Mouse (Mus musculus): ENCODE results near the gene Fkbp2.
"Not testable (repeated sequence)": the region's sequence is repeated elsewhere in the genome, so short reads cannot be mapped to it uniquely, and the experiment has no call there.

The Fkbp2 gene

DNA sequence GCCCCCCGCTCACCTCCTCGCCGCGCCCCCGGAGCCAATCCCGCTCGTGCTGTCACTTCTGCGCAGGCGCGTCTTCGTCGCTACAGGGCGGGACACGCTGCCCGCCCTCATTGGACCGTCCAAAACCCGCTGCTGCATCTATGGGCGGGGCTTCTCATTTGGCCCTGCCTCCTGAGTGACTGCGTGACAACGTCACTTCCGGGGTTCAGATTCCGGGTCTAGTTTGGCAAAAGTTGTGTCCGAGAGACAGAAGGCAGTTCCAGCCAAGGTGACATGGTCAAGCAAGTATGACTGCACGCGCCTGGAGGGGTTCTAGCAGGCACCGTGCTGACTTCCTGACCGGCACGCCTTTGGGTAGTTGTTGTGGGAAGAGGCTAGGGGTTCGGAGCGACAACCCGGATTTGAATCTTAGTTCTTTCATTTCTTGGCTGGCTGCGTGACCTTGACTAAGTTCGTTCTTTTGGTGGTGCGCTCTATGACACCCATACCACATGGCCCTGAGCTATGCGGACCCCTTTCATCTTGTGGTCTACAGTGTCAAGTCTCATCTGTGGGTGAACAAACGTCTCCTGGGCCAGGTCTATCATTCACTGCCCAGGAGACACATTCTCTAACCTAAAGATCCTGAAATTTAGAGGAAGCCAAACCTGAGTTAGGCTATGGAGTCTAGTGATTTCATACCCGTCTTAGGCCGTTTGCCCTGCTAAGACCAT, at the start of gene Fkbp2:
Gene Fkbp2 (minus strand): TSS at position 121 of the 713 bp plus-strand sequence.
- peak; percentile 99 for DNase-seq

DNA sequence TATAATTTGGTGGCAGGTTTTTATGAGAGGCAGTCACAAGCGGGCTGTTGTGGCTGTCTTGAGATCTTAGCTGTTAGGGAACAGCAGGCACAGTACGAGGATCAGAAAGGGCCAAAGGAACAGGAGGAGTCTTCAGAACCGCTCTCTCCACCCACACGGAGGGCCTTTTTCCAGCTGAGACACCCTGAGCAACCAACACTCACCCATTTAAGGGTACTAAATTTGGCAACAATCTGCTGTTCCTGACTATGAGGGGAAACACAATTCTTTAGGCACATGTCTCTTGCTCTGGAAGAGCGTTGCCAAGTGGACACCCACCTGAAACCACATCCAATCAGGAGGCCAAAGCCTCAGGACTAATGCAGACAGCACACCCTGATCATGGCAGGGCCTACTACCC, 49.2 kb upstream of the Fkbp2 start:
- DNase-seq: peak; percentile 55

DNA sequence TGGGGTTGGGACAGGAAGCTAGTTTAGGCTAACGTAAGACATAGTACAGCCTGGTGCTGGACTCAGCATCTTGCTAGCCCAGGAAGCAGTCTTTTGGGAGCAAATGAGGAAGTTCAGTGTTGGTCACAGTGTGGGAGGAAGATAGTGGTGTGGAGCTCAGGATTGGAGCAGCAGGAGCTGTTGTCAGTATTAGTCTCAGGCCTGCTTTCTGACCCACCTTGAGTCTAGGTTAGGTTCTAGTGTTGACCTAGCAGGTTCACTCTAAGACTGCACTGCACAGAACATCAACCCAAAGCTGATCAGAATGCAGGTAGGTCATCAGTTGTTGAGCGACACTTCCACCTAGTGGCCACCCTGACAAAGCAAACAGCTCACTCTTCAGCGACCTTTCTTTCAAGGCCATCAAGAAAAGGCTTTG, 39.9 kb upstream of the Fkbp2 start:
- no peak for DNase-seq

- DNase-seq: peak; percentile 85
Measured at GRCm38 (mm10) chr19:7019191-7019590, 38.9 kb upstream of the Fkbp2 start, which contains the start of gene Fermt3. TSS of gene Fermt3 (minus strand) at chr19:7019469.

DNA sequence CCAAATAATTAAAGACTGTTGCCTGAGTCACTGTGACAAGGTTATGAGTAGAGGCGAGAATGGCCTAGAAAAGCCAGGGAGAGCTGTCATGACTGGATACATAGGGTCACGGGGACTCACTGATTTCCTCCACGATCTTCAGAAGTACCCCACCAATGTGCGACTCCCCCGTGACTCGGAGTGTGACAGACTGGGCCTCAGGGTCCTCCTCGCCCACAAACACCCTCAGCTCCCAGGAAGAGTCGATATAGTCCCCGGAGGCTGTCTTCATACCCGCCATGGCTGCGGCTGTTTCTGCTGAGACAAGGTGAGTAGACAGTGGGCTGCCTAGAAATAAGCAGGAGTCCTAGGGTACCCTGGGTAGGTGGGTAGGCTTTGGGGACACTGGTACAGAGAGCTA, 38.2 kb upstream of the Fkbp2 start:
- no peak for DNase-seq

DNA sequence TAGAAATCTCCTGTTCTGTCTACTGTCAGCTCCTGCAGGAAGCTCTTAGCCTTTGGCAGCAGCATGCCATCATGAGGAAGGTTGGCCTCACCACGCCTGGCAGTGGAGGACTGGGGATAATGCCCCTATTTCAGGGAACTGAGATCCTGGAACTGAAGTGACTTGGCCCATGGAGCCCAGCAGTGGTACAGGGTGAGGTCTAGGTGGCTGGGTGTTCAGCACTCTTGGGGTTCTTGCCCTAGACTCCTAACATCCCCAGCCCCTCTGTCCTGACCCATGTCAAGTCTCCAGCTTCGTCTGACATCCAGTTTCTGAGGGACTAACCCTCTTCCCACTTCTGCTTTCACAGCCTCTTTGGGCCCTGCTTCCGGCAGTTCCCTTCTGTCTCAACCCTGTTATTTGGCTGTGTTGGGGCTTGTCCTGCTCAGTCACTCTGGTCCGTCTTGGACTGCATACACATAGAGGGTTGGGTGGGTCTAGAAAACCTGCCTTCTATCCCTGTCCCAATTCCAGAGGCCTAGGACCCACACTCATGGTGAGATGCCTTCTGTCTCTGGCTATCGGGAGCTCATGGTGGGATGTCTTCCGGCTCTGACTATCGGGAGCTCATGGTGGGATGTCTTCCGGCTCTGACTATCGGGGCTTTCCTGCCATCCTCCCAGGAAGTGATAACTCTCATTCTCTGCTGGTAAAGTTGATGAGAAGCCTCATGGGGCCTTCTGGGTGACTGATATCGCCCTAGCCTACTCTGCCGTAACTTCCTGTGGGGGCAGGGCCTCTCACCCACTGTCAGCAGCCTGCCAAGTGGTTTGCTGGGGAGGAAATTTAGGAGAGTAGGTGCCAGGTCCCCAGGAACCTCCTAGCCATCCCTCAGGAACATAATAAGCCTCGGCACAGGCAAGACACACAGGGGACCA, 37.5 kb upstream of the Fkbp2 start:
- DNase-seq: no peak

DNA sequence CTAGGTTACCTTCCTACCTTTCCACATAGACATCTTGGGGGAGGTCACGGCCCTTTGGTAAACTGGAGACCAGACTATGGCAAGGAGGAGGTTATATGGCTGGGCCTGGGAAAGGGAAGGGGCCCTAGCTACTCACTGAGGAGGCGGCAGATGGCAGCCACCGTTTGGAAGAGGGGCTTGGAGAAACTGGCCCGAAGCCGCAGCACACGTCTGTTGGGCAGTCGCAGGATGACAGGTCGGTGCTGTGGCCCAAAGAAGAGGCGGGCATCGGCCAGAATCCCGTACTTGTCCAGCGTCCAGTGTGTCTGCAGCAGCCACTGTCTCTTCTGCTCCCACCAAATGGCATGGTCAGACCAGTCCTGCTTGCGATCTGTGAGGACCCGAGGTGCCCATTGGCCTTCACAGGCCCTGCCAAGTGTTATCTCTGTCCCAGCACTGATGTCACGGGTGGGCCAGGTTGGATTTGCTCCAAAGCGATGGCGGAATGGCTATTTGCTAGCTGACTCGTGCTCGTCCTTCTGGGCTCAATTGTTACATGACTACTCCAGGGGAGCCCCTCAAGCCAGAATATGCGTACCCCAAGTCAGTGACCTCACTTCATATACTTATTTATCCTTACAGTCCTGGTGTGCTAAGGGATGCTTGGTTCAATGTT, 34.3 kb upstream of the Fkbp2 start:
- no peak for DNase-seq

GRCm38 (mm10) chr19:7013984-7014383, 33.7 kb upstream of the Fkbp2 start:
- no peak for DNase-seq

DNA sequence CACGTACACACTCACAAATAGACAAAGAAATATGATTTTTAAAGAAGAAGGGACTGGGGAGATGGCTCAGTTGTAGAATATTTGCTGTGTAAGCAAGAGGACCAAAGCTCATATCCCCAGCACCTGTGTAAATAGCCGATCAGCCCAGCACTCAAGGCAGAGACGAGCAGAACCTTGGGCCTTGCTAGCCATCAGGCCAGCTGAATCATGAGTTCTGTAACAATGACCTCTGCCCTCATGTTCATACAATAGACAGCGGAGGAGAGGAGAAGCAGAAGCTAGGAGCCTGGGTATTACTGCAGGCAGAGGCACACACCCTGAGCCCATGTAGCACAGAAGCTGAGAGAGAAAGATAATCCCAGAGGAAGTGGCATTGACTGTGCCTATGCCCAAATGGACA, 32.1 kb upstream of the Fkbp2 start:
- no peak for DNase-seq

GRCm38 (mm10) chr19:7006892-7007593, 26.7 kb upstream of the Fkbp2 start:
- no peak for DNase-seq

DNA sequence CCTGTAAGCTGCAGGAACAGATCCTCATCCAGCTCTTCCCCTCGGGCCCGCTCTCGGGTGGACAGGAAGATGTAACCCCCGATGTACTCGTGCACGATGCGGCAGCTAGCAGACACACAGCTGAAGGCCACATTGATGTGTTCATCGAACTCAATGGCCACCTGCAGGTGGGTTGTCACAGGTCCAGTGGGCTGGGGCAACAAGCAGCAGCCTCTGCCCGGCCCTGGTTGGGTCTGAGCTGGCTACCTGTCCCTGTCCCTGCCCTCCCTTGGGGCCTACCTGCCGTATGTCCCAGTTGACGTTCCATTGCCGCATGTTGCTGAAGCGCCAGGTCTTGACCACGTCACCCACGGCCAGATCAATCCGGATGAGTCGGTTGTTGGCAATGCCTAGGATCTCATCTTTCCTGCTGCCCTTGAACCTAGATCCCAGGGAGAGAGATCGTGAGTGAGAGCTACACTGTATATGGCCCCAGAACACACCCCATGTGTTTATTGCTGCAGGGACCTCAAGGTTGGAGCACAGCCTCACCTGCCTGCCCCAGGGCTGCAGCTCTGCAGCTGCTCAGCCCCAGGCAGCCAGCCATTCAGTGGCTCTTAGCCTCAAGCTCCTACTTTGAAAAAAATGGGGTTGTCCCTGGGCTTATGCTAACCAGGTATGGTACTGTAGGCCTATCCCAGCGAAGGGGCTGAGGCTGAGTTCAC, 19.2 kb upstream of the Fkbp2 start:
- no peak for DNase-seq

- peak; percentile 2 for DNase-seq
Measured at GRCm38 (mm10) chr19:6997721-6998290, 17.5 kb upstream of the Fkbp2 start.

DNA sequence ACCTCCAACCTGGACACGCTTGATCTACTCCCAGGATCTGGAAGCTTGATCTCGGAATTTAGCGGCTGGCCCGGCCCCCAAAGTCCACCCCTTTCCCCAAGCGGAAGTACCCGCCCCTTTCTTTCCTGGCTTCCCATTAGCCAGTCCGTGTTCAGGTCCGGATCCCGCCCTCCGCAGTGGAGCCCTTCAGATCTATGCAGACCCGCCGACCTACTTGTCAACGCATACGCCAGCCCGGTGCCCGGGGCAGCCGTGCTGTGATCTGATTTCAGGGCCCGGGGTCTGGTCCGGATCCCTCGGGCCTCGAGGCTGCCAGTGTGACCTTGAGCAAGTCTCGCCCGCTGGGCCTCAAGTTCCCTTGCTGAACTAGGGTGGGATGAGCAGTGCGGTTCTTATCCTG, 15.7 kb upstream of the Fkbp2 start, which contains the start of the genes Nudt22 and Trpt1:
Gene Nudt22 (minus strand): TSS at position 112 of the 400 bp plus-strand sequence.
Gene Trpt1 (plus strand): TSS at position 126 of the 400 bp plus-strand sequence.
- peak; percentile 89 for DNase-seq

- peak; percentile 13 for DNase-seq
Measured at GRCm38 (mm10) chr19:6995255-6995991, 15.1 kb upstream of the Fkbp2 start.

DNA sequence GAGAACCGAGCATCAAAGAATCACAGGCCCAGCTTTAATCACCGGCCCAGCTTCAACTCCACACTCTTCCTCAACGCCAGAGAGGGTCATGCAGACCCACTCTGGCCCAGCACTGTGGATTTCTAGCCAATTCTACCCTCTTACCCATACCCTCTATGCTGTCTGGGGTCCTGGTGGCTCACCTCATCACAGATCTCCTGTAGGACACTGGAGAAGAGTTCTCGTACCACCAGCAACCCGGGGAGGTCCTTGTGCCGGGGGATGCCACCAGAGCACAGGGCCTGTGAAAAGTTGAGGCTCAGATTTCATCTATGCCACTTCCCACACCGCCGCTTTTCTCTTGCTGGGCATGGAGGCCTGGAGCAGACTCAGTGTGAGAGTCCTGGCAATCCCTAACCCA, 14.2 kb upstream of the Fkbp2 start:
- peak; percentile 2 for DNase-seq

GRCm38 (mm10) chr19:6994002-6994401, 13.7 kb upstream of the Fkbp2 start:
- peak; percentile 3 for DNase-seq

GRCm38 (mm10) chr19:6993011-6993770, 12.9 kb upstream of the Fkbp2 start:
- DNase-seq: no peak

DNA sequence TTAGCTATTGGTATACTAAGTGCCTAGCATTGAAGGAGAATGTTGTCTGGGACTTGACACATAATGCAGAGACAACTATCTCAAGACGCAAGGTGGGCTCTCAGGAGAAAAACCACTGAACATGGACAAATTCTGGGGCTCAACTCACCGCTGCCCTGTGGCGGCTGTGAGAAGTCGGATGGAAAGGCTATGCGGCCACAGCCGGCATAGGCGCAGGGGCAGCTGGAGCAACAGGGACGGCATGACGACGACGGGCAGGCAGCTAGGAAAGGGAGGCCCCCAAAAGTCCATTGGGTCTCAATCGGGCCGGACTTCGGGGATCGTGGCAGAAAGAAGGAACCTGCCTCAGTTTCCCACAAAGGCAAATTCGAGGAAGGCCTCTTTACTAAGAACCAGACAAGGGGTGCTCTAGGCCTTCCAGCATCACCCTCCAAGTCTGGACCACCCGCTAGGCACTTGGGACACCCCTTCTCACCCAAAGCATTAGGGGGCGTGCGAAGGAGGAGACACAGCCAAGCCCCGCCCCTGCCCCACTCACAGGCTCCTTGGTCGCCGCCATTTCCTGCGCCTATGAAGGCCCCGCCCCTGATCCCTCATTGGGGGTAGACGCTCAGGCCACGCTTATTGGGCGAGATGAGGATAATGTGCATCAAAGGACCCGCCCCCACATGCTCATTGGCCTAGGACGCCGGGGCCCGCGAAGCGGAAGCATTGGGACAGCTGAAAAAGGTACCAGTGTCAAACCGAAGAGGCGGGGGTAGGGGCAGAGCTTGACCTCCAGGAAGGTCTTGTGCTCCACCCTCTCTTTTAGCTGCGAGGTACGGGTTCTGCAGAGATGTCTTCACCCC, 11.9 kb upstream of the Fkbp2 start, which contains the start of gene Dnajc4:
Gene Dnajc4 (minus strand): TSS at position 562 of the 848 bp plus-strand sequence.
- DNase-seq: peak; percentile 98

GRCm38 (mm10) chr19:6991166-6991565, 10.9 kb upstream of the Fkbp2 start:
- DNase-seq: not testable (repeated sequence)

Data from layer of hippocampus, adult 9-11 months (tissue).